Mouse (Mus musculus) v-Abl transformed pro-B cells (cell line): ENCODE data around the gene Asb8.

Source experiments
- in situ Hi-C, 2 experiments: fragments of 400-800 bp; cut with MboI; formaldehyde crosslinking; loops; one replicate each; pipeline ENCODE4 v1.15.1; 2025; ENCODE audit not compliant: unreplicated experiment in 2 of 2

The Asb8 gene

GRCm38 (mm10) chr15:98161026-98161805 lies 4.2 kb downstream of the Asb8 start:
- in situ Hi-C loops = loop anchor here (25.0 kb wide), 3 partner anchors 199 to 449 kb away; partner anchors contain the start of genes Rpap3 (in 1 of the 2) and Tmem106c (in 1 of the 2)

GRCm38 (mm10) chr15:98157253-98157652 lies 8.2 kb downstream of the Asb8 start:
- in situ Hi-C loops = loop anchor here (10.0 to 25.0 kb wide), 4 partner anchors 195 to 445 kb away; partner anchors contain the start of genes Rpap3 (in 1 of the 2) and Tmem106c (in 1 of the 2)

GRCm38 (mm10) chr15:98155944-98156343 lies 9.5 kb downstream of the Asb8 start:
- in situ Hi-C loops = loop anchor here (10.0 to 25.0 kb wide), 4 partner anchors 194 to 444 kb away; partner anchors contain the start of genes Rpap3 (in 1 of the 2) and Tmem106c (in 1 of the 2)

- in situ Hi-C loops = loop anchor here (10.0 to 25.0 kb wide), 4 partner anchors 193 to 443 kb away; partner anchors contain the start of genes Rpap3 (in 1 of the 2) and Tmem106c (in 1 of the 2)
Measured at GRCm38 (mm10) chr15:98155272-98155671, 10.2 kb downstream of the Asb8 start.

- in situ Hi-C loops = loop anchor here (5.0 to 25.0 kb wide), 6 partner anchors 67 to 442 kb away; partner anchors contain the start of genes Tmem106c (in 2 of the 2) and Rpap3 (in 1 of the 2)
Measured at GRCm38 (mm10) chr15:98154631-98155030, 10.8 kb downstream of the Asb8 start.

GRCm38 (mm10) chr15:98154146-98154545 lies 11.3 kb downstream of the Asb8 start:
- in situ Hi-C loops = loop anchor here (5.0 to 25.0 kb wide), 6 partner anchors 67 to 442 kb away; partner anchors contain the start of genes Tmem106c (in 2 of the 2) and Rpap3 (in 1 of the 2)

GRCm38 (mm10) chr15:98153625-98154024 lies 11.8 kb downstream of the Asb8 start:
- in situ Hi-C loops = loop anchor here (5.0 to 25.0 kb wide), 6 partner anchors 66 to 441 kb away; partner anchors contain the start of genes Tmem106c (in 2 of the 2) and Rpap3 (in 1 of the 2)

- in situ Hi-C loops = loop anchor here (5.0 to 25.0 kb wide), 6 partner anchors 66 to 441 kb away; partner anchors contain the start of genes Tmem106c (in 2 of the 2) and Rpap3 (in 1 of the 2)
Measured at GRCm38 (mm10) chr15:98152916-98153315, 12.5 kb downstream of the Asb8 start.

DNA sequence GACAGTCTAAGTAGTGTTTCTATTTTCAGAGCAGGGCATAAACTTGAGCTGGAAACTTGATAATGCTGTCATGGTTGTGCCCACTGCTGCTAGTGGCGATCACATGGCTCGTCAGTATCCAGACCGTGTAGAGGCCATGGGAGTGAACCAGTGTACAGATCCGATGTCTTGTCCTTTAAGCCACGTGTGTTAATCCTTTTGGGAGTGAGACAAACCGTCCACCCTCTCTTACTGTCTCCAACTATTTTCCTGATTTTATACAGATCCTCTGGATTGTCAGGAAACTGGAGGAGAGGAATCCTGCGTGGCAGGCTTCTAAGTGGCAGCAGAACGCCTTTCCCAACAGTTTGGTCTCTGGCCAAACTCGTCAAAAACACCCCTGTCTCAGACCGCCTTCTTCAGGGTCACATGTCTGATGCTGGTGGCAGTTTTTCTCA lies 16.2 kb downstream of the Asb8 start:
- in situ Hi-C loops = no loop called here

GRCm38 (mm10) chr15:98148356-98148755 lies 17.1 kb downstream of the Asb8 start:
- in situ Hi-C loops = no loop called here

DNA sequence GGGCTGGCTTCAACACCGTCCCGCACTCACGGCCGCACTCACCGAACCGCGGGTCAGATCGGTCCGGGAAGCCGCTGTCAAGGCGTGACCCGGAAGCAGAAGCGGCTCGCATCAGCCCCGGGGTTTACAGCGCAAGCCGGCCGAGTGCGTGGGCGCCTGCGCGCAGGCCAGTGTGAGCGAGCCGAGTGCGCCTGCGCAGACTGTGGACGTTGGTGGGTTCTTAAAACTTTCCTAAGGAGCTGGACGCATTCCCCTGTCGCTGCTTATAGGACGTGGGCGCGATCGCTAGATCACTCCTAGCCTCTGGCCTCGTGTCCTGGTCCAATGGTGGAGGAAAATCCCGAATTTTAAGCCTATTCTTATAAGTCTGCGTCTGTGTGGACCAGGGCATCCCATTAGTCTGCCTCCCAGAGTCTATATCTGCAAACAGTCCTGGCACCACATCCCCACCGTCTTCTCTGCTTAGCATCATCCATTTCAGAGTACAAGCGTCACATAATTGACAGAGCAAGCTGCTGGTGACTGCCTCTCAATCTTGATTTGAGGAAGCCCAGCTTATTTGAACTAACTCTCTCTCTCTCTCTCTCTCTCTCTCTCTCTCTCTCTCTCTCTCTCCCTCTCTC lies 19.8 kb downstream of the Asb8 start:
- in situ Hi-C loops = no loop called here

DNA sequence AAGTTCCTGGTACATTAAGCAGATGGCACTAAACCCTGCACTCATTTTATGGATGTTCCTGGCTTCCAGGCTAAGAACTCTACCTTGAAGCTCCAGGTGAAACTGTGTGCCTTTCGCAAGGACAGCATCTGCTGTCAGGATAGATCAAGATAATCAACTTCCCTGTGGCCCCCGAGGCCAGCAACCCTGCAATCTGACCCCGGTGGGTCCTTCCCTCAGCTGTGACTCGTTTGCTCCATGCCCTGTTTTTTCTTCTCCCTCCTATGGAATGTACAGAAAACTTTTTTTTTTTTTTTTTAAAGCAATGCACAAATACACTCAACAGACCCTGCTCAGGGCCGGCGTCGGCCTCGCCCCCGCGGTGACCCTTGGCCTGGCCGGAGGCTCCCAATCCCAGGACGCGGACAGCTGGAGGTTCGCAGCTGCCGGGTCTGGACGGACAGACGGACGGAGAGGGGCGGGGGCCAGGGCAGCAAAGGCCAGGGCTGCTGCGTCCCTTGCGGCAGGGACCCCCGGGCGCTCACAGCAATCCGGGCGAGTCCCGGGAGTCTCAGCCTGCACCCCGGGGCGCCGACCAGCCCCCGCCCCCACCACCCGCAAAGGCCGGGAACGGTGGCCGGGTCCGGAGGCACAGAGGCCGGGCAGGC lies 20.4 kb downstream of the Asb8 start:
- in situ Hi-C loops = no loop called here

DNA sequence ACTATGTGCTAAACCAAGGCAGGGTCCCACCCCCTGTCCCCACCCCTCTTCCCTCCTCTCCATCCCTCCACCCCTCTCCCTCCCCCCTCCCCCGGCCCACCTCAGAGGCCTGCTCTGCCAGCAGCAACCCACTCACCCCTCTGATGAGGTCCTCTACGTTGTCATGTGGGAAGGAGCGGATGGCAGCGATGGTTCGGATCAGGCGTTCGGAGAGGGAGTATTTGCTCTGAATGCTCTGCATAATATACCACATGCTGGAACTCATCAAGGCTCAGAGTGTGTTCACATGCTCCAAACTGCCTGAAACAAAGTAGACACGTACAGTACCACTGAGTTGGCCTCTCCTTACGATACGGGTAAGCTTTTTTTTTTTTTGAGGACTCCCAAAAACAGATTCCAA lies 22.9 kb downstream of the Asb8 start:
- in situ Hi-C loops = no loop called here

DNA sequence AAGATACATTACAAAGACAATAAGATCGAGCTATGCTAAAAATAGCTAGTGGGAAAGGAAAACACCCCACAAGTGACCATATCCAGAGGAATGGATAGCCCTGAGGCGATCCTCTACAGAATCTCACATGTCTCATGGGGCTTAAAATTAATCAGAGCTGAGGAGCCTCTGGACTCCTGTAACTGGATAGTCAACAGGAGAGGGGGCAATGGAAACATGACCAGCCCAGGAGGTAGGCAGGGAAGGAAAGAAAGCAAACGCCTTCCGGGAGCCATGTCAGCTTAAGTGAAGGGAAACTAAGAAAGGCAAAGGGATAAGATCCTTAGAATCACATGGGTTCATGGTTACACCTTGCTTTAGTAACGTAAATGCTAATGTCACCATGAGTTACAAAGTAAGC lies 24.6 kb downstream of the Asb8 start:
- in situ Hi-C loops = no loop called here

- in situ Hi-C loops = no loop called here
Measured at GRCm38 (mm10) chr15:98139763-98140162, 25.7 kb downstream of the Asb8 start.

DNA sequence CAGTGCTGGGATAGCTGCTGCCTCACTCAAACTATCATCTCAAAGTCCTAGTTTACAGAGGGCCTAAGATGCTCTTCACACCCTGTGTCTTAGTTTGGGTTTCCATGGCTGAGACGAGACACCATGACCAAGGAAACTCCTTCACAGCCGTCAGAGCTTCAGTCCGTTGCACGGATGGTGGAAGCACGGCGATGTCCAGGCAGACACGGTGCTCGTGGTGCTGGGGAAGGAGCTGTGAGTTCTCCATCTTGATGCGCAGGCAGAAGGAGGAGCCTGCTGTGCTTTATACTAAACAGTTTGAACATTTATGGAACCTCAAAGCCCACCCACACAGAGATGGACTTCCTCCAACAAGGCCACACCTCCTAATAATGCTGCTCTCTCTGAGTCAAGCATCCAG lies 28.6 kb downstream of the Asb8 start:
- in situ Hi-C loops = no loop called here

DNA sequence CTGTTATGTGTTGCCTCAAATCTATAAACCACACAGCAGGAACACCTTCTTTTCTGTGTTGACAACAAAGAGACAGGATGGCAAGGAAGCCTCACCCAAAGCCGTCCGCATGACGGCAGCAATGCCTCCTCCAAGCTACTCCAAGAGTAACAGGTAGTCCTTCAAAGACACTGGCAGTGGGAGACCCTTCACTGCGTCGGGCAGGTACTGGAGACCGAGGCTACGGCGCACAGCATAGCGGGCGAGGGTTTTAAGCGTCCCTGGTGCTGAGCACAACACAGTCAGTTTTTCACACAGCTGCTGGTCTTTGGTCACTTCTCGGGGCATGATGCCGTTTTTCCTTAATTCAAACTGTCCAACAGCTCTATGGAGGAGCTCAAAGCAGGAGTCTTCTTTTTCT lies 29.8 kb downstream of the Asb8 start:
- in situ Hi-C loops = no loop called here

GRCm38 (mm10) chr15:98134666-98135065 lies 30.8 kb downstream of the Asb8 start:
- in situ Hi-C loops = no loop called here

DNA sequence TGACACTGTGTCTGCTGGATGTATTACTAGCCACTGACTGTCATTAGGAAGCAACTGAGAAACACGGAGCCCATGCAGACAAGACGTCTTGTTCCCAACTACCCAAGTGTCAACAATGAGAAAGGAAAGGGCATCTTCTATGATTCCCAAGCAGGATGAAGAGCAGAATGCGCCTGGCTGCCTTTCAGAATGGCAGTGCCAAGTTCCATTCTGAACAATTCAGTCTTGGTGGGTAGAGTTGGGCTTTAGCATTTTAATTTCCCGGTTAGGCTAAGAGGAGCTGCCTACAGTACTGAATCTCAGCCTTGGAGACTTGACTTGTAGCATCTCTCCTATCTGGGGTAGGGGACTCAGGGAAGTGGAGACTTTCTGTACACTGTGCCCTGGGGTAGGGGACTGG lies 31.4 kb downstream of the Asb8 start:
- in situ Hi-C loops = no loop called here

DNA sequence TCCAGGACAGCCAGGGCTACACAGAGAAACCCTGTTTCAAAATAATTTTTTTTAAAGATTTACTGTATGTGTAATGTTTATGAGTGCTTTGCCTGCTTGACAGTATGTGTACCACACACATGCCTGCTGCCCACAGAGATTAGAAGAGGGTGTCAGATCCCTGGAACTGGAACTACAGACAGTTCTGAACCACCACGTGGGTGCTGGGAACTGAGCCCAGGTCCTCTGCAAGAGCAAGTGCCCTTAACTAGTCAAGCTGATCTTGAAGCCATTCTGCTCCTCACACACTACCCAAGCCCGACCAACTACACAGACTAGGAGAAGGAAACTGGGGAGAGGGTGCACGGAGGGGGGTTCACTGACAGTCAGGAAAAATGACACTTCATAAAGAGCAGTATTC lies 32.0 kb downstream of the Asb8 start:
- in situ Hi-C loops = no loop called here
